Mouse (Mus musculus) myocyte (in vitro differentiated cells): ENCODE data around the gene Mki67.
"Not testable (repeated sequence)": the region's sequence is repeated elsewhere in the genome, so short reads cannot be mapped to it uniquely, and the experiment has no call there.

ENCODE experiments used
- SRF ChIP-seq: IDR thresholded peaks from one replicate; pipeline ENCODE4 v1.6.1; 2011; ENCODE audit warnings: low read depth; ENCODE audit not compliant: control insufficient read depth, insufficient read length
- TCF12 ChIP-seq: IDR thresholded peaks from one replicate; pipeline ENCODE4 v1.6.1; 2011; ENCODE audit warnings: mild to moderate bottlenecking, control low read depth; ENCODE audit not compliant: poor library complexity, insufficient read depth, severe bottlenecking

DNA sequence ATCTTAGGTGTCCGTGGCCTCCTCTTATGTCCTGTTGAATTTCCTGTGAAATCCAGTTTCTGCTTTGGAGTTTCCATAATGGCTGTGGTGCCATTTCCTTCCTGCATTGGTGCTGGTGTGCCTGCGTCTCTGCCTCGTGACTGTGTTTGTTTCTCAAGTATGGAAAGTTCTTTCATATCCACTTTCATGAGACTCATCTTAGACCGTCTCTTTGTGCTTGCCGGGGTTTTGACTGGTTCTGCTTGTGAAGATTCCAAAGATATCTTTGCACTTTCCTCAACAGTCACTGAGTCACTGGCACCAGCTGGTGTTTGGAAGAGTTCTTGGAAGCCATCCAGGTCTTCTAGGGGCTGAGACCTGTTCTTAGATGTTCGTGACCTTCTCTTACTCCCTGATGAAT lies 16.8 kb downstream of the Mki67 start:
- not testable (repeated sequence) for TF ChIP-seq TCF12, SRF
